Mouse (Mus musculus) stomach, postnatal 0 days (tissue): ENCODE data around the gene Xxylt1. TPM values are rescaled to one million over a fixed set of nuclear protein-coding genes. Genes with fewer than 3 reads are reported as not detected.
A peak's percentile ranks its signal among the peaks of the same experiment; 100 is the strongest.

Experiments
- ATAC-seq: fragments of 200-750 bp; cut with Nextera tagmentation; 2 replicates; pipeline ENCODE4 v1.8.0; 2017; ENCODE audit not compliant: low FRiP score, low TSS enrichment
- DNase-seq: peaks from one replicate; pipeline ENCODE4 v3.0.0-alpha.2; 2016; ENCODE audit warnings: low spot score
- H3K27ac ChIP-seq: fragments of 300-500 bp; sonication (generic); replicated peaks from 2 replicates; pipeline ENCODE4 v1.5.1; 2014; ENCODE audit warnings: mild to moderate bottlenecking, control low read depth
- H3K27me3 ChIP-seq: fragments of 300-500 bp; sonication (generic); 2 replicates; pipeline ENCODE4 v1.6.1; 2014; ENCODE audit warnings: low read length; ENCODE audit not compliant: control insufficient read depth, insufficient read depth
- H3K36me3 ChIP-seq: fragments of 300-500 bp; sonication (generic); 2 replicates; pipeline ENCODE4 v1.6.1; 2014; ENCODE audit warnings: low read length, mixed read lengths; ENCODE audit not compliant: control insufficient read depth, insufficient read depth
- H3K4me1 ChIP-seq: fragments of 300-500 bp; sonication (generic); replicated peaks from 2 replicates; pipeline ENCODE4 v1.6.1; 2014; ENCODE audit warnings: antibody characterized with exemption; ENCODE audit not compliant: control insufficient read depth, insufficient read depth
- H3K4me2 ChIP-seq: fragments of 300-500 bp; sonication (generic); replicated peaks from 2 replicates; pipeline ENCODE4 v1.6.1; 2014; ENCODE audit warnings: low read depth, mild to moderate bottlenecking, control low read depth, moderate library complexity
- H3K4me3 ChIP-seq: fragments of 300-500 bp; sonication (generic); 2 replicates; pipeline ENCODE4 v1.5.1; 2014; ENCODE audit warnings: low read depth, low read length, control low read depth
- H3K9ac ChIP-seq: fragments of 300-500 bp; sonication (generic); 2 replicates; pipeline ENCODE4 v1.6.1; 2014; ENCODE audit warnings: mild to moderate bottlenecking, low read length, control low read depth, mixed read lengths
- H3K9me3 ChIP-seq: fragments of 300-500 bp; sonication (generic); 2 replicates; pipeline ENCODE4 v1.6.1; 2016; ENCODE audit warnings: low read length; ENCODE audit not compliant: control insufficient read depth
- CTCF ChIP-seq: IDR thresholded peaks from 2 replicates; pipeline ENCODE4 v1.5.1; 2016; ENCODE audit warnings: antibody characterized with exemption, low read depth, mild to moderate bottlenecking, moderate library complexity
- EP300 ChIP-seq: optimal IDR thresholded peaks from 2 replicates; pipeline ENCODE3; 2016; ENCODE audit warnings: antibody characterized with exemption
- WGBS: fragments of 180-500 bp; shearing (Covaris S2); extraction: QIAGEN DNeasy Blood & Tissue Kit; methylation state at CpG from one replicate; pipeline ENCODE4 v1.1.7; 2014; 5-methylcytosine and 5-hydroxymethylcytosine counted together
- polyA plus RNA-seq: library from polyadenylated mRNA; unstranded; fragments of >200 nt; fragmentation: Nextera tagmentation; extraction: Ambion mirVana; gene quantifications from 2 replicates; pipeline ENCODE4 v1.2.1, GENCODE M21; 2015

Xxylt1 gene
- polyA plus RNA-seq, 1 experiment from 2014 or later, result 7.2 TPM

- no peak for DNase-seq
- Histone ChIP-seq H3K9me3 (no peaks in the 10 kb centered on the region), H3K27me3 (no peaks in the 10 kb centered on the region), H3K4me2 (no peak overlapping the region), H3K4me1 (0 out of 2 replicates have a peak, but pooled peaks cover 3% of the 10 kb centered on the region), H3K36me3 (no peaks in the 10 kb centered on the region), H3K27ac (no peak overlapping the region), H3K9ac (no peak overlapping the region), H3K4me3 (no peak overlapping the region)
- ATAC-seq, result no peak
- TF ChIP-seq EP300, result no peak
- no peak for TF ChIP-seq CTCF
- WGBS, result 84% methylated on average over 10 of the region's 10 CpGs
Observed at GRCm38 (mm10) chr16:31017687-31018413, 63.4 kb downstream of the Xxylt1 start.

GRCm38 (mm10) chr16:31016669-31017068 lies 64.6 kb downstream of the Xxylt1 start:
- H3K9ac ChIP-seq, result no peak overlapping the region
- ATAC-seq, result no peak
- TF ChIP-seq EP300 (no peak), CTCF (no peak)
- 0 out of 2 replicates have a peak, but pooled peaks cover under 1% of the 10 kb centered on the region for H3K4me1 ChIP-seq
- H3K4me3 ChIP-seq, result no peak overlapping the region
- WGBS, result 48% methylated on average over 2 of the region's 2 CpGs
- no peak for DNase-seq
- no peak overlapping the region for H3K27ac ChIP-seq
- no peaks in the 10 kb centered on the region for H3K9me3 ChIP-seq
- no peaks in the 10 kb centered on the region for H3K36me3 ChIP-seq
- no peak overlapping the region for H3K4me2 ChIP-seq
- H3K27me3 ChIP-seq, result no peaks in the 10 kb centered on the region

- no peaks in the 10 kb centered on the region for H3K4me1 ChIP-seq
- DNase-seq (peak; percentile 45), ATAC-seq (no peak)
- WGBS, result 70% methylated on average over 8 of the region's 8 CpGs
- H3K4me2 ChIP-seq, result no peak overlapping the region
- TF ChIP-seq CTCF (peak; percentile 58), EP300 (no peak)
- no peak overlapping the region for H3K27ac ChIP-seq
- H3K4me3 ChIP-seq, result no peak overlapping the region
- no peaks in the 10 kb centered on the region for H3K9me3 ChIP-seq
- H3K36me3 ChIP-seq, result no peaks in the 10 kb centered on the region
- no peaks in the 10 kb centered on the region for H3K27me3 ChIP-seq
- no peak overlapping the region for H3K9ac ChIP-seq
Observed at GRCm38 (mm10) chr16:31016169-31016568, 65.1 kb downstream of the Xxylt1 start.

GRCm38 (mm10) chr16:31015271-31015670 lies 66.0 kb downstream of the Xxylt1 start:
- Histone ChIP-seq H3K27me3 (no peaks in the 10 kb centered on the region), H3K27ac (no peak overlapping the region), H3K4me1 (no peaks in the 10 kb centered on the region), H3K36me3 (no peaks in the 10 kb centered on the region), H3K4me2 (no peak overlapping the region), H3K9ac (no peak overlapping the region), H3K9me3 (no peaks in the 10 kb centered on the region), H3K4me3 (no peak overlapping the region)
- no peak for DNase-seq
- WGBS, result 78% methylated on average over 1 of the region's 1 CpGs
- ATAC-seq, result no peak
- TF ChIP-seq EP300 (no peak), CTCF (no peak)

- Histone ChIP-seq H3K4me1 (no peaks in the 10 kb centered on the region), H3K27me3 (no peaks in the 10 kb centered on the region), H3K9me3 (no peaks in the 10 kb centered on the region), H3K9ac (no peak overlapping the region), H3K4me2 (no peak overlapping the region), H3K4me3 (no peak overlapping the region), H3K27ac (no peak overlapping the region), H3K36me3 (no peaks in the 10 kb centered on the region)
- TF ChIP-seq EP300, result no peak
- TF ChIP-seq CTCF, result no peak
- ATAC-seq (no peak), DNase-seq (no peak)
- 92% methylated on average over 10 of the region's 10 CpGs for WGBS
Observed at GRCm38 (mm10) chr16:31012236-31012635, 69.0 kb downstream of the Xxylt1 start.

GRCm38 (mm10) chr16:31010443-31010842 lies 70.8 kb downstream of the Xxylt1 start:
- TF ChIP-seq EP300 (no peak), CTCF (no peak)
- Histone ChIP-seq H3K4me3 (no peak overlapping the region), H3K4me1 (no peaks in the 10 kb centered on the region), H3K4me2 (no peak overlapping the region), H3K27me3 (no peaks in the 10 kb centered on the region), H3K9me3 (no peaks in the 10 kb centered on the region), H3K9ac (no peak overlapping the region), H3K36me3 (no peaks in the 10 kb centered on the region), H3K27ac (no peak overlapping the region)
- ATAC-seq (no peak), DNase-seq (no peak)
- 84% methylated on average over 5 of the region's 5 CpGs for WGBS
